Mouse (Mus musculus): ENCODE data around the gene Ppp2r5e. TPM values are rescaled to one million over a fixed set of nuclear protein-coding genes. Genes with fewer than 3 reads are reported as not detected.

The Ppp2r5e gene
- polyA plus RNA-seq, 1 experiment from 2014 or later, result 19.9 TPM

- Histone ChIP-seq H3K27ac (ENCODE audit: low read depth) (no peak overlapping the region), H3K9me3 (ENCODE audit: low read depth, low read length) (no peaks in the 10 kb centered on the region), H3K4me3 (ENCODE audit: low read depth, low read length) (no peak overlapping the region), H3K4me1 (ENCODE audit: insufficient read depth) (no peaks in the 10 kb centered on the region), H3K9ac (no peak overlapping the region), H3K27me3 (ENCODE audit: insufficient read depth, low read length) (no peaks in the 10 kb centered on the region), H3K4me2 (no peak overlapping the region), H3K36me3 (ENCODE audit: insufficient read depth) (no peaks in the 10 kb centered on the region)
- no peak for TF ChIP-seq CTCF (IDR thresholded peaks at IDR 0.05; ENCODE audit: low read depth)
- DNase-seq (no peak), ATAC-seq (ENCODE audit: insufficient read depth) (no peak)
- WGBS, result 82% methylated on average over 7 of the region's 7 CpGs
Measured at GRCm38 (mm10) chr12:75425882-75426281, 170.2 kb downstream of the Ppp2r5e start.

DNA sequence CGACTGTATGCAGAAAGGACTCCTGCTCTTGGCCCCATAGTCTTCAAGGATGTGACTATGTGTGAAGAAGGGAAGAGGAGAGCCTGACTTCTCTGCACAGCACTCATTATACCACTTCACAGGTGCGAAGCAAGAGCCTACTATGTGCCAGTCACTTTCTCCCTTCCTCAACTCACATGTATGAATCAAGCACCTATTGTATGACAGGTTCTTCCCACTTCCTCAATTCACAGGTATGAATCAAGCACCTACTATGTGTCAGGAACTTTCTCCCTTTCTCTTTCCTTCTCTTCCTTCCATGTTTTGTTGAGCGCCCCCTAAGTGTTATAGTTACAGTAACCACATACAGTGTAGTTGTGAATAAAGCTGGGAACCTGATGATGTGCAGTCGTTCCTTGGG, 171.2 kb downstream of the Ppp2r5e start:
- no peak overlapping the region for H3K27ac ChIP-seq (ENCODE audit: low read depth)
- H3K4me3 ChIP-seq (ENCODE audit: low read depth, low read length), result no peak overlapping the region
- no peak for ATAC-seq (ENCODE audit: insufficient read depth)
- no peak for DNase-seq
- H3K9me3 ChIP-seq (ENCODE audit: low read depth, low read length), result no peaks in the 10 kb centered on the region
- H3K4me2 ChIP-seq, result no peak overlapping the region
- no peaks in the 10 kb centered on the region for H3K27me3 ChIP-seq (ENCODE audit: insufficient read depth, low read length)
- TF ChIP-seq CTCF (IDR thresholded peaks at IDR 0.05; ENCODE audit: low read depth), result no peak
- no peaks in the 10 kb centered on the region for H3K4me1 ChIP-seq (ENCODE audit: insufficient read depth)
- H3K36me3 ChIP-seq (ENCODE audit: insufficient read depth), result no peaks in the 10 kb centered on the region
- no peak overlapping the region for H3K9ac ChIP-seq
- 81% methylated on average over 4 of the region's 4 CpGs for WGBS

- H3K4me3 ChIP-seq (ENCODE audit: low read depth, low read length), result no peak overlapping the region
- H3K4me2 ChIP-seq, result no peak overlapping the region
- no peak overlapping the region for H3K27ac ChIP-seq (ENCODE audit: low read depth)
- H3K36me3 ChIP-seq (ENCODE audit: insufficient read depth), result no peaks in the 10 kb centered on the region
- no peaks in the 10 kb centered on the region for H3K9me3 ChIP-seq (ENCODE audit: low read depth, low read length)
- 41% methylated on average over 7 of the region's 7 CpGs for WGBS
- ATAC-seq (ENCODE audit: insufficient read depth), result no peak
- no peak overlapping the region for H3K9ac ChIP-seq
- H3K4me1 ChIP-seq (ENCODE audit: insufficient read depth), result no peaks in the 10 kb centered on the region
- no peaks in the 10 kb centered on the region for H3K27me3 ChIP-seq (ENCODE audit: insufficient read depth, low read length)
- TF ChIP-seq CTCF (IDR thresholded peaks at IDR 0.05; ENCODE audit: low read depth), result no peak
- no peak for DNase-seq
Measured at GRCm38 (mm10) chr12:75424359-75424758, 171.7 kb downstream of the Ppp2r5e start.

GRCm38 (mm10) chr12:75416681-75417080, 179.4 kb downstream of the Ppp2r5e start, which contains the start of gene Gphb5:
Gphb5 (minus strand) TSS chr12:75416781.
- no peak for ATAC-seq (ENCODE audit: insufficient read depth)
- no peaks in the 10 kb centered on the region for H3K27me3 ChIP-seq (ENCODE audit: insufficient read depth, low read length)
- H3K9me3 ChIP-seq (ENCODE audit: low read depth, low read length), result no peaks in the 10 kb centered on the region
- H3K4me2 ChIP-seq, result no peak within 1 kb of the TSS
- H3K9ac ChIP-seq, result no peak within 1 kb of the TSS
- 78% methylated on average over 4 of the region's 4 CpGs for WGBS
- H3K27ac ChIP-seq (ENCODE audit: low read depth), result no peak within 1 kb of the TSS
- no peaks in the 10 kb centered on the region for H3K4me1 ChIP-seq (ENCODE audit: insufficient read depth)
- no peak within 1 kb of the TSS for H3K4me3 ChIP-seq (ENCODE audit: low read depth, low read length)
- no peak for DNase-seq
- TF ChIP-seq CTCF (IDR thresholded peaks at IDR 0.05; ENCODE audit: low read depth), result no peak
- H3K36me3 ChIP-seq (ENCODE audit: insufficient read depth), result no peaks in the 10 kb centered on the region

GRCm38 (mm10) chr12:75414991-75415390, 181.1 kb downstream of the Ppp2r5e start:
- Histone ChIP-seq H3K4me1 (ENCODE audit: insufficient read depth) (no peaks in the 10 kb centered on the region), H3K27me3 (ENCODE audit: insufficient read depth, low read length) (no peaks in the 10 kb centered on the region), H3K9me3 (ENCODE audit: low read depth, low read length) (no peaks in the 10 kb centered on the region), H3K4me2 (no peak overlapping the region), H3K27ac (ENCODE audit: low read depth) (no peak overlapping the region), H3K36me3 (ENCODE audit: insufficient read depth) (no peaks in the 10 kb centered on the region), H3K4me3 (ENCODE audit: low read depth, low read length) (no peak overlapping the region), H3K9ac (no peak overlapping the region)
- no peak for ATAC-seq (ENCODE audit: insufficient read depth)
- WGBS, result 68% methylated on average over 6 of the region's 6 CpGs
- peak; percentile 8 for DNase-seq
- TF ChIP-seq CTCF (IDR thresholded peaks at IDR 0.05; ENCODE audit: low read depth), result no peak

DNA sequence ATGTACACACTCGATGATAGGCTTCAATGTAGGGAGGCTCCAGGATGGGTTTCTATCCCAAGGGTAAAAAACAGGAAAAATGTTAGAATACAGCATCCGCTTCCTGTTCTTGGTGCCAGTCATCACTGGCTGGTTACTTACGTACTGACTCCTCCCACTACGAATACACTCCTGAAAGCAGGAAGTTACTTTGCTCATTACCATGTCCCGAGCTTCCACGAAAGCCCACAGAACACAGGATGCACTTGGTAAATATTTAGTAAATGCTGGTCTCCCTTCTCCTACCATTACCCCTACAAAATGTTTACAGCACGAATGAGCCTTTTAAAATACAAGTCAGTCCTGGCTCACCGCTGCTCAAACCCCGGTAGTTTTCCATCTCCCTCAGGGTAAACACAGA, 183.1 kb downstream of the Ppp2r5e start:
- ATAC-seq (ENCODE audit: insufficient read depth) (no peak), DNase-seq (peak; percentile 45)
- 67% methylated on average over 9 of the region's 9 CpGs for WGBS
- H3K9me3 ChIP-seq (ENCODE audit: low read depth, low read length), result no peaks in the 10 kb centered on the region
- no peak overlapping the region for H3K4me2 ChIP-seq
- H3K4me3 ChIP-seq (ENCODE audit: low read depth, low read length), result no peak overlapping the region
- no peaks in the 10 kb centered on the region for H3K36me3 ChIP-seq (ENCODE audit: insufficient read depth)
- H3K27me3 ChIP-seq (ENCODE audit: insufficient read depth, low read length), result no peaks in the 10 kb centered on the region
- no peak overlapping the region for H3K9ac ChIP-seq
- no peak for TF ChIP-seq CTCF (IDR thresholded peaks at IDR 0.05; ENCODE audit: low read depth)
- H3K4me1 ChIP-seq (ENCODE audit: insufficient read depth), result no peaks in the 10 kb centered on the region
- no peak overlapping the region for H3K27ac ChIP-seq (ENCODE audit: low read depth)

Other genes with a start within 250 kb of the Ppp2r5e start
- gene Gphb5, start 179.5 kb downstream of the Ppp2r5e start, polyA plus RNA-seq (2014; fragmentation: Nextera tagmentation; extraction: Ambion mirVana), result not detected in 2 replicates
- 14.0 and 14.5 TPM in 2 replicates for gene Wdr89, start 73.3 kb upstream of the Ppp2r5e start, polyA plus RNA-seq (2014; fragmentation: Nextera tagmentation; extraction: Ambion mirVana)
- gene Sgpp1, start 139.5 kb upstream of the Ppp2r5e start, polyA plus RNA-seq (2014; fragmentation: Nextera tagmentation; extraction: Ambion mirVana), result 19.1 and 21.1 TPM in 2 replicates
- gene Syne2, start 221.9 kb upstream of the Ppp2r5e start, polyA plus RNA-seq (2014; fragmentation: Nextera tagmentation; extraction: Ambion mirVana), result 59.4 and 68.4 TPM in 2 replicates